Mouse (Mus musculus): ENCODE data around the gene Cend1. TPM values are rescaled to one million over a fixed set of nuclear protein-coding genes. Genes with fewer than 3 reads are reported as not detected.

Gene Cend1
- 7.4 and 9.3 TPM in 2 replicates for polyA plus RNA-seq (2014; fragmentation: Nextera tagmentation; extraction: Ambion mirVana)

DNA sequence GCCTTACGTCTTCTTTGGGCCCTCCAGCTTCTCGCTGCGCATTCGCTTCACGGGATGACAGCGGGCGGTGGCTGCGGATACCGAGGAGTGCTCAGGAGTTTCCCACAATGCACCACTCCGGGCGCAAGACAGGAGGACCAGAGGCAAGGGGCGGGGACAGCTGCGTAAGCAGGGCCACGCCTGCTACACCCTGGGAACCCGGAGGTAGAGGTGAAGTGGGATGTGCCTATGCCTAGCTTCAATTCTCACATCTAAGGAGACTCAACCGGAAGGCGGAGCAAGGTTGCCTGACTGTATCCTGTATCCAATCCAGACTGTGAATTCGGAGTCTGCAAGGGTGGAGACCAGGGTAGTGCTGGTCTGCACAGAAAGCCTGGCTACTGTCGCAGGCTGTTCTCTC lies at the start of gene Cend1:
TSS of gene Cend1 (minus strand) at position 182 of the 400 bp plus-strand sequence.
- Histone ChIP-seq H3K4me2 (peak within 1 kb of the TSS; percentile 35), H3K27me3 (ENCODE audit: control insufficient read depth, insufficient read depth, low read length) (no peaks in the 10 kb centered on the region), H3K36me3 (ENCODE audit: control insufficient read depth, insufficient read depth, low read length) (0 out of 2 replicates have a peak, but pooled peaks cover 8% of the 10 kb centered on the region), H3K4me3 (ENCODE audit: low read depth, low read length) (peak within 1 kb of the TSS; percentile 16), H3K4me1 (ENCODE audit: control insufficient read depth, insufficient read depth, low read length) (peaks cover 30% of the 10 kb centered on the region), H3K27ac (ENCODE audit: low read depth, low read length) (peak within 1 kb of the TSS; percentile 71), H3K9me3 (replicated peaks; ENCODE audit: control insufficient read depth, low read length) (no peaks in the 10 kb centered on the region), H3K9ac (ENCODE audit: low read depth, low read length) (peak within 1 kb of the TSS; percentile 43; the same call in 1 of the 2 replicates)
- ATAC-seq (replicated peaks; ENCODE audit: insufficient number of reproducible peaks, low FRiP score, low TSS enrichment) = peak; percentile 56
- 3% methylated on average over 19 of the region's 19 CpGs for WGBS (ENCODE audit: insufficient replicate concordance)

GRCm38 (mm10) chr7:141478270-141478748 lies 49.0 kb upstream of the Cend1 start:
- Histone ChIP-seq H3K4me2 (peak overlapping the region; percentile 97), H3K9ac (ENCODE audit: low read depth, low read length) (peak overlapping the region; percentile 59), H3K27me3 (ENCODE audit: control insufficient read depth, insufficient read depth, low read length) (peaks cover 16% of the 10 kb centered on the region), H3K4me3 (ENCODE audit: low read depth, low read length) (0 out of 2 replicates have a peak overlapping the region, but pooled peaks have one; percentile 8), H3K36me3 (ENCODE audit: control insufficient read depth, insufficient read depth, low read length) (no peaks in the 10 kb centered on the region), H3K27ac (ENCODE audit: low read depth, low read length) (peak overlapping the region; percentile 79), H3K4me1 (ENCODE audit: control insufficient read depth, insufficient read depth, low read length) (peaks cover 51% of the 10 kb centered on the region), H3K9me3 (replicated peaks; ENCODE audit: control insufficient read depth, low read length) (no peaks in the 10 kb centered on the region)
- 48% methylated on average over 5 of the region's 5 CpGs for WGBS (ENCODE audit: insufficient replicate concordance)
- no peak for ATAC-seq (replicated peaks; ENCODE audit: insufficient number of reproducible peaks, low FRiP score, low TSS enrichment)

DNA sequence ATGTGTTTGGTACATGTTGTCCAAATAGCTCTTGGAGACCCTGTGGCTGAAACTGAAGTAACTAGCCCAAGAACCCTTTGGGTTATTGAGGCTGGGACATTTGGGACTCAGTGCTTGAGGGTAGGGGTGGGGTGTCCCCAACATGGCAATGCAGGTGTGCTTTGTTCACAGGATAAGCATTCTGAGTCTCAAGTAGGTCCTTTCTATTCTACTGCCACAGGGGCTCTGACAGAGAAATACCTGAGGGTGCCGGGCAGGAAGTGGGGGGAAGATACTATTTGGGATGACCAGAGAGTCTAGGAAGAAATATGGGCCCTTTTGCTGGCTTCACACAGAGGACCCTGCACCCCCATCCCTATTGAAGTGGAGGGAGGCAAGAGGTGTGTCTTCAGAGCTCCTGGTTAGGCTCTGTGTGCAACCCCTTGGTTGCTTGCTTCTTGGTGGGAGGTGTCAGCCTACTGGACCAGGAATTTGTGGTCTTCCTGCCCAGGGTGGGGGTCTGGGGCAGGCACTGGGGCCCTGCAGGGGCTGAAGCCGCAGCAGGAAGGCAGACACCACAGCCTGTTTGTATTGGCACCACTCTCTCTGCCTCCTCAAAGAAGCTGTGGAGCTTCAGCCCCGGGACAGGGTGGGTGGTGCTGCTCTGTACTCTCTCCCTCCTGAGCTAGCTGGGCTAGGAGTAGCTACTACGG lies 48.4 kb upstream of the Cend1 start:
- ATAC-seq (replicated peaks; ENCODE audit: insufficient number of reproducible peaks, low FRiP score, low TSS enrichment) = peak; percentile 8; the same call in 1 of the 2 replicates
- H3K27me3 ChIP-seq (ENCODE audit: control insufficient read depth, insufficient read depth, low read length) = peaks cover 10% of the 10 kb centered on the region
- H3K4me1 ChIP-seq (ENCODE audit: control insufficient read depth, insufficient read depth, low read length) = peaks cover 51% of the 10 kb centered on the region
- peak overlapping the region; percentile 97 for H3K9ac ChIP-seq (ENCODE audit: low read depth, low read length)
- H3K9me3 ChIP-seq (replicated peaks; ENCODE audit: control insufficient read depth, low read length) = no peaks in the 10 kb centered on the region
- 0 out of 2 replicates have a peak, but pooled peaks cover 1% of the 10 kb centered on the region for H3K36me3 ChIP-seq (ENCODE audit: control insufficient read depth, insufficient read depth, low read length)
- peak overlapping the region; percentile 79 for H3K27ac ChIP-seq (ENCODE audit: low read depth, low read length)
- H3K4me3 ChIP-seq (ENCODE audit: low read depth, low read length) = 0 out of 2 replicates have a peak overlapping the region, but pooled peaks have one; percentile 85
- WGBS (ENCODE audit: insufficient replicate concordance) = 50% methylated on average over 4 of the region's 4 CpGs
- peak overlapping the region; percentile 97 for H3K4me2 ChIP-seq

DNA sequence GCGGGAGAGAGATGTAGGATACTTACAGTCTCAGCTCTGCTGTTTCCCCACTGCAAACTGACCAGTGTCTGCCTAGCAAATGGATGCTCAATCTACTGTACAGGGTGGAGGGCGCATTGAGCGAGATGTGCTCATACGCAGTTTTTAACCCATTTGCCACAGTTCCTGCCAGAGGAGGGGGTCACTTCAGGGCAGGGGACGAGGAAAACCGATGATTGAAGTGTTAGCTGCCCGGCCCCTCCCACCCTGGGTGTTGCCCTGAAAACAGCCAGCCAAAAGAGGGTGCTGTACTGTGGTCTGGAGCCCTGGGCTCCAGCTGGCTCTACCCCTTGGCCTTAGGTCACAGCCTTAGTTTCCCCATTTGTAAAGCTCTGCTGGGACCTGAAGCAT lies 47.7 kb upstream of the Cend1 start:
- peaks cover 3% of the 10 kb centered on the region; the same call in 1 of the 2 replicates for H3K27me3 ChIP-seq (ENCODE audit: control insufficient read depth, insufficient read depth, low read length)
- peak overlapping the region; percentile 85 for H3K4me3 ChIP-seq (ENCODE audit: low read depth, low read length)
- ATAC-seq (replicated peaks; ENCODE audit: insufficient number of reproducible peaks, low FRiP score, low TSS enrichment) = no peak
- peaks cover 44% of the 10 kb centered on the region for H3K4me1 ChIP-seq (ENCODE audit: control insufficient read depth, insufficient read depth, low read length)
- 10% methylated on average over 7 of the region's 7 CpGs for WGBS (ENCODE audit: insufficient replicate concordance)
- H3K4me2 ChIP-seq = peak overlapping the region; percentile 97
- peak overlapping the region; percentile 97 for H3K9ac ChIP-seq (ENCODE audit: low read depth, low read length)
- peak overlapping the region; percentile 79 for H3K27ac ChIP-seq (ENCODE audit: low read depth, low read length)
- H3K9me3 ChIP-seq (replicated peaks; ENCODE audit: control insufficient read depth, low read length) = no peaks in the 10 kb centered on the region
- peaks cover 7% of the 10 kb centered on the region; the same call in 1 of the 2 replicates for H3K36me3 ChIP-seq (ENCODE audit: control insufficient read depth, insufficient read depth, low read length)

- peak; percentile 53 for ATAC-seq (replicated peaks; ENCODE audit: insufficient number of reproducible peaks, low FRiP score, low TSS enrichment)
- peak overlapping the region; percentile 97 for H3K9ac ChIP-seq (ENCODE audit: low read depth, low read length)
- H3K4me1 ChIP-seq (ENCODE audit: control insufficient read depth, insufficient read depth, low read length) = peaks cover 44% of the 10 kb centered on the region
- peaks cover 3% of the 10 kb centered on the region; the same call in 1 of the 2 replicates for H3K27me3 ChIP-seq (ENCODE audit: control insufficient read depth, insufficient read depth, low read length)
- H3K36me3 ChIP-seq (ENCODE audit: control insufficient read depth, insufficient read depth, low read length) = peaks cover 8% of the 10 kb centered on the region; the same call in 1 of the 2 replicates
- H3K9me3 ChIP-seq (replicated peaks; ENCODE audit: control insufficient read depth, low read length) = no peaks in the 10 kb centered on the region
- 0% methylated on average over 16 of the region's 17 CpGs for WGBS (ENCODE audit: insufficient replicate concordance)
- H3K27ac ChIP-seq (ENCODE audit: low read depth, low read length) = peak overlapping the region; percentile 79
- H3K4me3 ChIP-seq (ENCODE audit: low read depth, low read length) = peak overlapping the region; percentile 85
- H3K4me2 ChIP-seq = peak overlapping the region; percentile 97
These were observed 47.1 kb upstream of the Cend1 start for GRCm38 (mm10) chr7:141476226-141476980.

GRCm38 (mm10) chr7:141475805-141476158 lies 46.5 kb upstream of the Cend1 start:
- Histone ChIP-seq H3K4me3 (ENCODE audit: low read depth, low read length) (peak overlapping the region; percentile 85), H3K27me3 (ENCODE audit: control insufficient read depth, insufficient read depth, low read length) (no peaks in the 10 kb centered on the region), H3K9me3 (replicated peaks; ENCODE audit: control insufficient read depth, low read length) (no peaks in the 10 kb centered on the region), H3K36me3 (ENCODE audit: control insufficient read depth, insufficient read depth, low read length) (peaks cover 13% of the 10 kb centered on the region), H3K27ac (ENCODE audit: low read depth, low read length) (peak overlapping the region; percentile 79), H3K9ac (ENCODE audit: low read depth, low read length) (peak overlapping the region; percentile 97), H3K4me2 (peak overlapping the region; percentile 97), H3K4me1 (ENCODE audit: control insufficient read depth, insufficient read depth, low read length) (peaks cover 38% of the 10 kb centered on the region)
- WGBS (ENCODE audit: insufficient replicate concordance) = under 1% methylated on average over 12 of the region's 12 CpGs
- no peak for ATAC-seq (replicated peaks; ENCODE audit: insufficient number of reproducible peaks, low FRiP score, low TSS enrichment)

GRCm38 (mm10) chr7:141475011-141475804 lies 45.9 kb upstream of the Cend1 start, which contains the start of the genes Polr2l and Tspan4:
TSS of gene Polr2l (minus strand) at chr7:141475132.
TSS of gene Tspan4 (plus strand) at chr7:141475240.
- under 1% methylated on average over 87 of the region's 87 CpGs for WGBS (ENCODE audit: insufficient replicate concordance)
- Histone ChIP-seq H3K9ac (ENCODE audit: low read depth, low read length) (peak within 1 kb of the TSS; percentile 97), H3K36me3 (ENCODE audit: control insufficient read depth, insufficient read depth, low read length) (peaks cover 19% of the 10 kb centered on the region), H3K4me1 (ENCODE audit: control insufficient read depth, insufficient read depth, low read length) (peaks cover 35% of the 10 kb centered on the region), H3K4me2 (peak within 1 kb of the TSS; percentile 97), H3K27ac (ENCODE audit: low read depth, low read length) (peak within 1 kb of the TSS; percentile 79), H3K27me3 (ENCODE audit: control insufficient read depth, insufficient read depth, low read length) (no peaks in the 10 kb centered on the region), H3K4me3 (ENCODE audit: low read depth, low read length) (peak within 1 kb of the TSS; percentile 85), H3K9me3 (replicated peaks; ENCODE audit: control insufficient read depth, low read length) (no peaks in the 10 kb centered on the region)
- peak; percentile 53 for ATAC-seq (replicated peaks; ENCODE audit: insufficient number of reproducible peaks, low FRiP score, low TSS enrichment)

GRCm38 (mm10) chr7:141474160-141474559 lies 44.9 kb upstream of the Cend1 start:
- H3K4me3 ChIP-seq (ENCODE audit: low read depth, low read length) = peak overlapping the region; percentile 85
- WGBS (ENCODE audit: insufficient replicate concordance) = 9% methylated on average over 5 of the region's 5 CpGs
- peaks cover 44% of the 10 kb centered on the region for H3K4me1 ChIP-seq (ENCODE audit: control insufficient read depth, insufficient read depth, low read length)
- H3K9ac ChIP-seq (ENCODE audit: low read depth, low read length) = peak overlapping the region; percentile 97
- H3K27ac ChIP-seq (ENCODE audit: low read depth, low read length) = no peak overlapping the region
- no peaks in the 10 kb centered on the region for H3K27me3 ChIP-seq (ENCODE audit: control insufficient read depth, insufficient read depth, low read length)
- no peak for ATAC-seq (replicated peaks; ENCODE audit: insufficient number of reproducible peaks, low FRiP score, low TSS enrichment)
- peak overlapping the region; percentile 97 for H3K4me2 ChIP-seq
- peaks cover 22% of the 10 kb centered on the region for H3K36me3 ChIP-seq (ENCODE audit: control insufficient read depth, insufficient read depth, low read length)
- H3K9me3 ChIP-seq (replicated peaks; ENCODE audit: control insufficient read depth, low read length) = no peaks in the 10 kb centered on the region
